ENCODE assay signal across 18 mouse cellular contexts in the genomic region with DNA sequence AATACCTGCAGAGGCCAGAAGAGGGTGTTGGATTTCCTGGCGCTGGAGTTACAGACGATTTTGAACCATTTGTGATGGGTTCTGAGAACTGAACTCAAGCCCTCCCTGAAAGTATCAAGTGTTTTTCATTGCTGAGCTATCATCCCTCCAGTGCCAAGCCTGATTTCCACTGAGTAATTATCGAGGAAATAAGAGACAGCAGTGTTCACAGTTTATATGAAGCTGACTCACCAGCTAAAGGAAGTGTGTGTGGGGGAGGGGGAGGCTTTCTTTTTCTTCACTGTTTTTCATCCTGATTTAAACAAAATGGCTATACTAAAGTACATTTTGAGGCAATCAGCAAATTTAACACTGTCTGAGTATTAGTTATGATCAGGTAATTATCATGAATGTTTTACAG.
"Had no signal": no experiment of that assay in that cellular context is flagged by ENCODE, and none has a peak within 500 bp of the region (broad histone marks: within the 10 kb centered on the region; RNA-seq: fewer than 3 reads in every experiment).

No protein-coding gene starts in this region.

- H3K4me2 ChIP-seq: limb, embryonic 12.5 days; midbrain, embryonic 12.5 days; neural tube, embryonic 13.5 days had no signal

- H3K27me3 ChIP-seq: limb, embryonic 12.5 days; midbrain, embryonic 12.5 days; neural tube, embryonic 13.5 days had no signal

- DNase-seq: kidney, adult 9 months; kidney, postnatal 36 days; layer of hippocampus, adult 9-11 months; layer of hippocampus, postnatal 36 days; lung, adult 18-20 months; lung, postnatal 14 days; retina, postnatal 1 day; right cerebral cortex, postnatal 4 days; spleen, adult 18-20 months; thymus, adult 18-20 months; thymus, postnatal 14 days had no signal

- ATAC-seq: intestine, postnatal 0 days; midbrain, embryonic 16.5 days had no signal

- H3K9me3 ChIP-seq: midbrain, embryonic 12.5 days had no signal

- H3K27ac ChIP-seq: kidney, postnatal 0 days; limb, embryonic 12.5 days; liver, embryonic 14.5 days; midbrain, embryonic 12.5 days; neural tube, embryonic 13.5 days had no signal

- H3K36me3 ChIP-seq: limb, embryonic 12.5 days; midbrain, embryonic 12.5 days; neural tube, embryonic 13.5 days had no signal

- H3K4me3 ChIP-seq: limb, embryonic 12.5 days; midbrain, embryonic 12.5 days; neural tube, embryonic 13.5 days had no signal

- H3K4me1 ChIP-seq: limb, embryonic 12.5 days; midbrain, embryonic 12.5 days had no signal

- H3K9ac ChIP-seq: limb, embryonic 12.5 days; liver, embryonic 14.5 days; midbrain, embryonic 12.5 days; neural tube, embryonic 13.5 days had no signal
